In the genomic region with DNA sequence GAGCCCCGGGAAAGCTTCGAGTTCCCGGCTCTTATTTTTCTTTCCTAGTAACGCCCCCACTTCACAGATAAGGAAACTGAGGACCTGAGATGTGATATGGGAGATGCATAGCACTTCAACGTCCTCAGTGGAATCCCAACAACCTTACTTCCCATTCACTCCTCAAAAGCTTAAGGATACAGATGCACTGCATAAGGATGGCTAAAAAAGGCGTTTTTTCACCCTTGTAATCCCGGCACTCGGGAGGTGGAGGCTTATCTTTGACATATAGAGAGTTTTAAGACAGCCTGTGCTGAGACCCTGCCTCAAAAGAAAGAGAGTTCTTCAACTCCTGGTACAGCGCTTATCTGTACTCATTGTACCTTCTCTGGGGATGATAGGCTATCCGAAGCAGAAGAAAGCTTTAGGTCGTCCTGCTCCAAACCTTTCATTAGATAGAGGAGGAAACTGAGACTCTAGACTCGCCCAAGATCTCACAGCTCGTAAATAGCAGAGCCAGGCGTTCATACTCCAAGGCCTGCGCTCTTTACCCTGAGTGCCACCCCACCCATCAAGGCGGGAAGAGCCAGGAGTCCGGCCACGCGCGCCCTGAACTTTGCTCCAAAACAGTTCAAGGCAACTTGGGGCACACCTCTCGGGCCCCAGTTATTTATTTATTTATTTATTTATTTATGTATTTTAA, we compare ENCODE assay signal across 8 mouse cellular contexts. TPM values are rescaled to one million over a fixed set of nuclear protein-coding genes. Genes with fewer than 3 reads are reported as not detected.
DNase-seq lines count a peak whose midpoint lies in the region; ATAC-seq and TF ChIP-seq lines count a peak whose summit lies in the region.

No protein-coding gene starts in this region.

- no peaks in the 10 kb centered on the region for H3K36me3 ChIP-seq in forebrain, embryonic 15.5 days
- no peaks in the 10 kb centered on the region for H3K36me3 ChIP-seq in hindbrain, postnatal 0 days (ENCODE audit: insufficient read depth, low read length)
- H3K36me3 ChIP-seq in liver, embryonic 14.5 days (replicated peaks; ENCODE audit: control insufficient read depth, insufficient read depth, low read depth), result no peaks in the 10 kb centered on the region
- H3K36me3 ChIP-seq in neural tube, embryonic 13.5 days, result no peaks in the 10 kb centered on the region

- intact Hi-C loops in gastrocnemius, postnatal 14 days (cut with DNase I; ENCODE audit: low total_unique reads), result no loop called here

- H3K27me3 ChIP-seq in forebrain, embryonic 15.5 days, result peaks cover 47% of the 10 kb centered on the region
- peaks cover 11% of the 10 kb centered on the region; the same call in 1 of the 2 replicates for H3K27me3 ChIP-seq in hindbrain, postnatal 0 days (ENCODE audit: insufficient read depth, low read length)
- peaks cover 67% of the 10 kb centered on the region for H3K27me3 ChIP-seq in liver, embryonic 14.5 days (ENCODE audit: control insufficient read depth, insufficient read depth, low read length)
- peaks cover 87% of the 10 kb centered on the region for H3K27me3 ChIP-seq in neural tube, embryonic 13.5 days

- TF ChIP-seq CTCF in hindbrain, postnatal 0 days (IDR thresholded peaks at IDR 0.05; ENCODE audit: low read depth), result no peak
- no peak for TF ChIP-seq CTCF in liver, embryonic 14.5 days (IDR thresholded peaks at IDR 0.05; ENCODE audit: low read depth)

- ATAC-seq in forebrain, embryonic 15.5 days (replicated peaks), result no peak
- no peak for ATAC-seq in hindbrain, postnatal 0 days
- no peak for ATAC-seq in liver, embryonic 14.5 days (ENCODE audit: insufficient read depth)
- no peak for ATAC-seq in neural tube, embryonic 13.5 days (ENCODE audit: low read depth)
- no peak for ATAC-seq in megakaryocyte progenitor cell, adult 5-6 weeks (replicated peaks; ENCODE audit: poor library complexity)

- peaks cover 31% of the 10 kb centered on the region for H3K4me1 ChIP-seq in forebrain, embryonic 15.5 days
- peaks cover 3% of the 10 kb centered on the region; the same call in 1 of the 2 replicates for H3K4me1 ChIP-seq in hindbrain, postnatal 0 days (ENCODE audit: insufficient read depth, low read length)
- H3K4me1 ChIP-seq in liver, embryonic 14.5 days (replicated peaks; ENCODE audit: control insufficient read depth in 2 of 2, insufficient read depth in 2 of 2, low read length in 1 of 2), result 0 out of 4 replicates have a peak, but pooled peaks cover 0 to 3% of the 10 kb centered on the region in 2 experiments
- peaks cover 40% of the 10 kb centered on the region for H3K4me1 ChIP-seq in neural tube, embryonic 13.5 days (replicated peaks)

- peak; percentile 54 for DNase-seq in gastrocnemius, adult 18-20 months (ENCODE audit: low spot score)
- DNase-seq in gastrocnemius, postnatal 14 days, result no peak
- DNase-seq in adipocyte (ENCODE audit: low spot score), result peak; percentile 59
- no peak for DNase-seq in hindbrain, postnatal 0 days (ENCODE audit: low spot score)
- DNase-seq in liver, embryonic 14.5 days (ENCODE audit: low read depth in 3 of 3, low spot score in 3 of 3), result no peak

- peak overlapping the region; percentile 84 for H3K4me2 ChIP-seq in forebrain, embryonic 15.5 days (replicated peaks)
- peak overlapping the region; percentile 97 for H3K4me2 ChIP-seq in hindbrain, postnatal 0 days (ENCODE audit: low read depth, low read length)
- H3K4me2 ChIP-seq in liver, embryonic 14.5 days (ENCODE audit: low read depth), result peak overlapping the region; percentile 57
- peak overlapping the region; percentile 90 for H3K4me2 ChIP-seq in neural tube, embryonic 13.5 days

- H3K27ac ChIP-seq in forebrain, embryonic 15.5 days (replicated peaks), result peak overlapping the region; percentile 26; the same call in 1 of the 2 replicates
- peak overlapping the region; percentile 81; the same call in 1 of the 2 replicates for H3K27ac ChIP-seq in hindbrain, postnatal 0 days
- no peak overlapping the region for H3K27ac ChIP-seq in liver, embryonic 14.5 days
- H3K27ac ChIP-seq in neural tube, embryonic 13.5 days (replicated peaks), result no peak overlapping the region

- no peaks in the 10 kb centered on the region for H3K9me3 ChIP-seq in forebrain, embryonic 15.5 days
- H3K9me3 ChIP-seq in hindbrain, postnatal 0 days (ENCODE audit: low read length), result no peaks in the 10 kb centered on the region
- no peaks in the 10 kb centered on the region for H3K9me3 ChIP-seq in liver, embryonic 14.5 days (ENCODE audit: control insufficient read depth, low read length)
- H3K9me3 ChIP-seq in neural tube, embryonic 13.5 days, result no peaks in the 10 kb centered on the region

- TF ChIP-seq EP300 in liver, embryonic 14.5 days (IDR thresholded peaks at IDR 0.05; ENCODE audit: low read depth), result no peak

- H3K9ac ChIP-seq in forebrain, embryonic 15.5 days (replicated peaks), result peak overlapping the region; percentile 69
- H3K9ac ChIP-seq in hindbrain, postnatal 0 days (replicated peaks; ENCODE audit: low read length), result peak overlapping the region; percentile 65; the same call in 1 of the 2 replicates
- no peak overlapping the region for H3K9ac ChIP-seq in liver, embryonic 14.5 days (replicated peaks)
- peak overlapping the region; percentile 76 for H3K9ac ChIP-seq in neural tube, embryonic 13.5 days

- 3% methylated on average over 21 of the region's 21 CpGs for WGBS in forebrain, embryonic 15.5 days
- WGBS in hindbrain, postnatal 0 days, result 4% methylated on average over 21 of the region's 21 CpGs
- 2% methylated on average over 21 of the region's 21 CpGs for WGBS in liver, embryonic 14.5 days (ENCODE audit: insufficient replicate concordance)
- WGBS in neural tube, embryonic 13.5 days, result 3% methylated on average over 21 of the region's 21 CpGs

- H3K4me3 ChIP-seq in forebrain, embryonic 15.5 days, result peak overlapping the region; percentile 65
- H3K4me3 ChIP-seq in hindbrain, postnatal 0 days (ENCODE audit: low read length), result peak overlapping the region; percentile 63
- peak overlapping the region in 1 of 2 experiments; percentile 50; a peak in 2 of 4 replicates for H3K4me3 ChIP-seq in liver, embryonic 14.5 days (ENCODE audit: insufficient read depth in 1 of 2, low read depth in 2 of 2, low read length in 2 of 2)
- H3K4me3 ChIP-seq in neural tube, embryonic 13.5 days, result peak overlapping the region; percentile 57

RNA-seq across cellular contexts. Expression of a gene that starts 1.4 kb away (rescaled TPM):
- total RNA-seq in gastrocnemius, adult 18-20 months (2021), result 10 to 100 TPM; 15.9 to 16.3 TPM
- 10 to 100 TPM; 24.1 to 24.9 TPM for total RNA-seq in gastrocnemius, postnatal 14 days (2021)
- 2.7 and 2.8 TPM in 2 replicates for polyA plus RNA-seq in forebrain, embryonic 15.5 days (2015; fragmentation: Nextera tagmentation; extraction: Ambion mirVana)
- 5.6 and 7.8 TPM in 2 replicates for total RNA-seq in hindbrain, postnatal 0 days (2014; rRNA removed)
- polyA plus RNA-seq in hindbrain, postnatal 0 days (2015; fragmentation: Nextera tagmentation; extraction: Ambion mirVana), result 0.59 and 0.64 TPM in 2 replicates
- polyA plus RNA-seq in liver, embryonic 14.5 days (2012; rRNA removed), result 0.60 and 0.73 TPM in 2 replicates
- 0.37 and 0.44 TPM in 2 replicates for polyA plus RNA-seq in liver, embryonic 14.5 days (2014; fragmentation: Nextera tagmentation; extraction: Ambion mirVana)
- polyA plus RNA-seq in neural tube, embryonic 13.5 days (2015; fragmentation: Nextera tagmentation; extraction: Ambion mirVana), result 0.54 and 0.62 TPM in 2 replicates
- 20.8 and 25.2 TPM in 2 replicates for total RNA-seq in megakaryocyte progenitor cell, adult 5-6 weeks (2015)
- 11.7 and 12.1 TPM in 2 replicates for total RNA-seq in megakaryocyte progenitor cell, adult 5-6 weeks (2017)

Comparison
In these comparisons a context has a peak if more than half of its experiments do, and no peak if none do; other contexts are left out.
1. DNase-seq: peak in gastrocnemius, adult 18-20 months (single experiment) and adipocyte (single experiment); none in gastrocnemius, postnatal 14 days (single experiment), hindbrain, postnatal 0 days (single experiment) and liver, embryonic 14.5 days (0 of 3).
2. H3K27ac ChIP-seq: peak in forebrain, embryonic 15.5 days (single experiment) and hindbrain, postnatal 0 days (single experiment); none in liver, embryonic 14.5 days (single experiment) and neural tube, embryonic 13.5 days (single experiment).
3. Peak in every context shown above with its lines, with median percentiles within 50 percentile points of each other: H3K4me2 ChIP-seq.